Mouse (Mus musculus): ENCODE measurements around the gene Gm10057.
"Not testable (repeated sequence)": the region's sequence is repeated elsewhere in the genome, so short reads cannot be mapped to it uniquely, and the experiment has no call there.

DNA sequence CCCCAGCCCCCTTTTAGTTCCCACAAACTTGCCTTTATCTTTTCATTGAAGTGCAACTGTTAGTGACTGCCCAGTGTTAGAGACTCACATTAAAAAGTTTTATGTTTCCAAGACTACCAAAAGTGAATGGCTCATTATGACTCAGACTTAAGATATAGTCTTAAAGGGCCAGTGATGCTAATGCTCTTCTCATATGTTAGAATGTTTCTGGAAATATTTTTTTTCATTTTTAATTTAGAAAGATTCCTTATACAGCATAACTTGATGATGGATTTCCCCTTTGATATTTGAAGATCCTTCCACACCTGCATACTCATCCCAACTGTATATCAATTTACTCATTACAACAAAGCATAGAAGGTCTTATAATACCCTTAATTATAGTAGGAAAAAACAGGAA lies 42.3 kb downstream of the Gm10057 start, which contains the start of gene Samt1:
- TF ChIP-seq CTCF (IDR thresholded peaks at IDR 0.05; ENCODE audit: extremely low read depth, insufficient read length, insufficient replicate concordance, low read depth, low read length); POLR2A (IDR thresholded peaks at IDR 0.05; ENCODE audit: low read depth, low read length): not testable (repeated sequence)

Measured in small intestine, adult 2 months (tissue).